Mouse (Mus musculus): ENCODE data around the gene Snx17. TPM values are rescaled to one million over a fixed set of nuclear protein-coding genes. Genes with fewer than 3 reads are reported as not detected.
A peak's percentile ranks its signal among the peaks of the same experiment; 100 is the strongest.
"Not testable (repeated sequence)": the region's sequence is repeated elsewhere in the genome, so short reads cannot be mapped to it uniquely, and the experiment has no call there.

The Snx17 gene
- polyA plus RNA-seq, 1 experiment from 2014 or later = 122 TPM

DNA sequence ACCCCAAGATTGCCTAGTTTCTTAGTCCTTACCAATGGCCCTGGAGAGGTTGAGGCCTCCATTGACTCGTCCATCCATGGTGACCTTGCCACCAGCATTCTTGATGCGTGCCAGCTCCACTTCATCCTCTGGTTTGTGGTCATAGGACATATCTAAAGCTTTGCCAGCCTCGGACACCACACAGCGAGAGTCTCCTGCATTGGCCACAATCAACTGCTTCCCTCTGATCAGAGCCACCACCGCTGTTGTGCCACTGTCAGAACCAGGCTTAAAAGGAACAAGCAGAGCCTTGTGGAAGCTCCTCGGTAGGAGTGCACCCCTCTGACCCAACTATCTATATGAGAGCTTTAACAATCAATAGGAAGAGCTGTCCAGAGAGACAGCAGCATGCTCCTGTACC is 11.4 kb downstream of the Snx17 start:
- 0 out of 2 replicates have a peak, but pooled peaks cover 3% of the 10 kb centered on the region for H3K9me3 ChIP-seq (replicated peaks; ENCODE audit: low read length)
- DNase-seq (ENCODE audit: low spot score) = no peak
- peaks cover 9% of the 10 kb centered on the region; the same call in 1 of the 2 replicates for H3K4me1 ChIP-seq (replicated peaks; ENCODE audit: insufficient read depth, low read length)
- no peaks in the 10 kb centered on the region for H3K27me3 ChIP-seq (ENCODE audit: insufficient read depth, low read length)
- ATAC-seq (replicated peaks; ENCODE audit: low FRiP score, low read depth) = no peak
- no peak overlapping the region for H3K4me2 ChIP-seq (ENCODE audit: low read length)
- H3K4me3 ChIP-seq (replicated peaks; ENCODE audit: low read depth, low read length) = no peak overlapping the region
- H3K36me3 ChIP-seq (ENCODE audit: insufficient read depth, low read length) = peaks cover 22% of the 10 kb centered on the region
- H3K27ac ChIP-seq = no peak overlapping the region
- H3K9ac ChIP-seq (ENCODE audit: low read depth, low read length) = no peak overlapping the region
- 93% methylated on average over 6 of the region's 6 CpGs for WGBS
- no peak for TF ChIP-seq CTCF (IDR thresholded peaks at IDR 0.05; ENCODE audit: low read depth)

GRCm38 (mm10) chr5:31216554-31216953 is 23.5 kb downstream of the Snx17 start:
- DNase-seq (ENCODE audit: low spot score); ATAC-seq (replicated peaks; ENCODE audit: low FRiP score, low read depth); H3K4me1 ChIP-seq (replicated peaks; ENCODE audit: insufficient read depth, low read length); H3K4me2 ChIP-seq (ENCODE audit: low read length); H3K27ac ChIP-seq; H3K36me3 ChIP-seq (ENCODE audit: insufficient read depth, low read length); H3K9me3 ChIP-seq (replicated peaks; ENCODE audit: low read length); H3K27me3 ChIP-seq (ENCODE audit: insufficient read depth, low read length); H3K4me3 ChIP-seq (replicated peaks; ENCODE audit: low read depth, low read length); H3K9ac ChIP-seq (ENCODE audit: low read depth, low read length): not testable (repeated sequence)
- 87% methylated on average over 6 of the region's 6 CpGs for WGBS

- no peak for TF ChIP-seq CTCF (IDR thresholded peaks at IDR 0.05; ENCODE audit: low read depth)
- no peak overlapping the region for H3K27ac ChIP-seq
- ATAC-seq (replicated peaks; ENCODE audit: low FRiP score, low read depth) (no peak), DNase-seq (ENCODE audit: low spot score) (no peak)
- H3K9ac ChIP-seq (ENCODE audit: low read depth, low read length) = no peak overlapping the region
- no peaks in the 10 kb centered on the region for H3K27me3 ChIP-seq (ENCODE audit: insufficient read depth, low read length)
- H3K4me3 ChIP-seq (replicated peaks; ENCODE audit: low read depth, low read length) = no peak overlapping the region
- no peaks in the 10 kb centered on the region for H3K36me3 ChIP-seq (ENCODE audit: insufficient read depth, low read length)
- H3K9me3 ChIP-seq (replicated peaks; ENCODE audit: low read length) = no peaks in the 10 kb centered on the region
- H3K4me2 ChIP-seq (ENCODE audit: low read length) = no peak overlapping the region
- no peaks in the 10 kb centered on the region for H3K4me1 ChIP-seq (replicated peaks; ENCODE audit: insufficient read depth, low read length)
- WGBS = 57% methylated on average over 6 of the region's 7 CpGs
Observed at GRCm38 (mm10) chr5:31218294-31218693, 25.3 kb downstream of the Snx17 start.

- DNase-seq (ENCODE audit: low spot score) (peak; percentile 50), ATAC-seq (replicated peaks; ENCODE audit: low FRiP score, low read depth) (no peak)
- no peak overlapping the region for H3K9ac ChIP-seq (ENCODE audit: low read depth, low read length)
- H3K36me3 ChIP-seq (ENCODE audit: insufficient read depth, low read length) = no peaks in the 10 kb centered on the region
- WGBS = 0% methylated on average over 2 of the region's 2 CpGs
- H3K4me3 ChIP-seq (replicated peaks; ENCODE audit: low read depth, low read length) = peak overlapping the region; percentile 89
- no peak overlapping the region for H3K27ac ChIP-seq
- peak; percentile 57 for TF ChIP-seq CTCF (IDR thresholded peaks at IDR 0.05; ENCODE audit: low read depth)
- H3K9me3 ChIP-seq (replicated peaks; ENCODE audit: low read length) = no peaks in the 10 kb centered on the region
- H3K4me1 ChIP-seq (replicated peaks; ENCODE audit: insufficient read depth, low read length) = no peaks in the 10 kb centered on the region
- no peaks in the 10 kb centered on the region for H3K27me3 ChIP-seq (ENCODE audit: insufficient read depth, low read length)
- peak overlapping the region; percentile 85 for H3K4me2 ChIP-seq (ENCODE audit: low read length)
Observed at GRCm38 (mm10) chr5:31219070-31219469, 26.0 kb downstream of the Snx17 start.

DNA sequence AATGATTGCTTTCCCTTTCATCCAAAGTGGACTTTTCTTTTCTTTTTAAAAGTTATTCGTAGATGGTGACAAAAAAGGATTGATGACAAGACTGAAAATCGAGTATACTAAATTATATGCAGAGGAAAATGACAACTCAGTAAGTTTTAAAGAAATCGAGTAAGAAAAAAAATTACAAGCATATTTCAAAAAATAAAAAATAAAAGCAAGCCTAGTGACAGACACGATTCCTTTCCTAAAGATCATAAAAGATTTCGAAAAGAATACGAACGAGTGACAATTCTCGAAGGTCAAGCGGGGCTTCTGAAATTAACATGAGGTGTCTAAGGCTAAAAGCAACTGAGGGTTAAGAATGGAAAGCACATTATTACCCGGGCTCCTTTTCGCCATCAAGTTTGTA is 26.4 kb downstream of the Snx17 start:
- Histone ChIP-seq H3K4me1 (replicated peaks; ENCODE audit: insufficient read depth, low read length) (no peaks in the 10 kb centered on the region), H3K9me3 (replicated peaks; ENCODE audit: low read length) (no peaks in the 10 kb centered on the region), H3K4me3 (replicated peaks; ENCODE audit: low read depth, low read length) (peak overlapping the region; percentile 89), H3K4me2 (ENCODE audit: low read length) (peak overlapping the region; percentile 85), H3K36me3 (ENCODE audit: insufficient read depth, low read length) (no peaks in the 10 kb centered on the region), H3K27me3 (ENCODE audit: insufficient read depth, low read length) (no peaks in the 10 kb centered on the region), H3K9ac (ENCODE audit: low read depth, low read length) (peak overlapping the region; percentile 81), H3K27ac (0 out of 2 replicates have a peak overlapping the region, but pooled peaks have one; percentile 93)
- ATAC-seq (replicated peaks; ENCODE audit: low FRiP score, low read depth) (no peak), DNase-seq (ENCODE audit: low spot score) (no peak)
- 1% methylated on average over 11 of the region's 11 CpGs for WGBS
- no peak for TF ChIP-seq CTCF (IDR thresholded peaks at IDR 0.05; ENCODE audit: low read depth)

- WGBS = under 1% methylated on average over 40 of the region's 40 CpGs
Observed at GRCm38 (mm10) chr5:31219911-31220447, 27.0 kb downstream of the Snx17 start.

More at GRCm38 (mm10) chr5:31219911-31220447, 27.0 kb downstream of the Snx17 start:
- Histone ChIP-seq H3K4me3 (replicated peaks; ENCODE audit: low read depth, low read length) (peak overlapping the region; percentile 89), H3K27ac (peak overlapping the region; percentile 93), H3K4me1 (replicated peaks; ENCODE audit: insufficient read depth, low read length) (no peaks in the 10 kb centered on the region), H3K9me3 (replicated peaks; ENCODE audit: low read length) (no peaks in the 10 kb centered on the region), H3K27me3 (ENCODE audit: insufficient read depth, low read length) (no peaks in the 10 kb centered on the region), H3K9ac (ENCODE audit: low read depth, low read length) (peak overlapping the region; percentile 81), H3K4me2 (ENCODE audit: low read length) (peak overlapping the region; percentile 85), H3K36me3 (ENCODE audit: insufficient read depth, low read length) (no peaks in the 10 kb centered on the region)
- DNase-seq (ENCODE audit: low spot score) (peak; percentile 57), ATAC-seq (replicated peaks; ENCODE audit: low FRiP score, low read depth) (peak; percentile 76)
- no peak for TF ChIP-seq CTCF (IDR thresholded peaks at IDR 0.05; ENCODE audit: low read depth)

All from kidney, postnatal 0 days (tissue).